Mouse (Mus musculus) adrenal gland, postnatal 36 days (tissue): ENCODE measurements around the gene Lcn12. TPM values are rescaled to one million over a fixed set of nuclear protein-coding genes. Genes with fewer than 3 reads are reported as not detected.
A peak's percentile ranks its signal among the peaks of the same experiment; 100 is the strongest.

Experiments used
- DNase-seq, 2 experiments: peaks; one replicate each; pipeline ENCODE4 v3.0.0; 2021; ENCODE audit warnings: mixed read lengths in 1 of 2
- long read RNA-seq, 2 experiments: library from polyadenylated mRNA; stranded (forward); transcript quantifications; one replicate each; pipeline ENCODE4 v2.0.0; 2021; ENCODE audit warnings: borderline sequencing depth in 2 of 2
- total RNA-seq, 2 experiments: library from RNA; stranded (reverse); gene quantifications; 2 replicates each; pipeline ENCODE4 v1.2.3; 2021

Lcn12 gene
- not detected for total RNA-seq
- long read RNA-seq, experiment 1 = 0 reads
- long read RNA-seq, experiment 2 = 0 reads

GRCm38 (mm10) chr2:25493476-25493961, at the start of gene Lcn12:
TSS of gene Lcn12 (minus strand) at chr2:25493911.
- DNase-seq = no peak

- no peak for DNase-seq
These were observed 48.1 kb upstream of the Lcn12 start for GRCm38 (mm10) chr2:25541644-25542367.

GRCm38 (mm10) chr2:25540541-25540948, 46.8 kb upstream of the Lcn12 start:
- DNase-seq = peak; percentile 43 to 66

- peak; percentile 79 to 81 for DNase-seq
These were observed 42.8 kb upstream of the Lcn12 start for GRCm38 (mm10) chr2:25536531-25536930.

- no peak for DNase-seq
These were observed 41.1 kb upstream of the Lcn12 start for GRCm38 (mm10) chr2:25534866-25535182.

- peak; percentile 95 for DNase-seq
These were observed 40.6 kb upstream of the Lcn12 start for GRCm38 (mm10) chr2:25534178-25534865.

- DNase-seq = no peak
These were observed 40.0 kb upstream of the Lcn12 start for GRCm38 (mm10) chr2:25533707-25534106.

DNA sequence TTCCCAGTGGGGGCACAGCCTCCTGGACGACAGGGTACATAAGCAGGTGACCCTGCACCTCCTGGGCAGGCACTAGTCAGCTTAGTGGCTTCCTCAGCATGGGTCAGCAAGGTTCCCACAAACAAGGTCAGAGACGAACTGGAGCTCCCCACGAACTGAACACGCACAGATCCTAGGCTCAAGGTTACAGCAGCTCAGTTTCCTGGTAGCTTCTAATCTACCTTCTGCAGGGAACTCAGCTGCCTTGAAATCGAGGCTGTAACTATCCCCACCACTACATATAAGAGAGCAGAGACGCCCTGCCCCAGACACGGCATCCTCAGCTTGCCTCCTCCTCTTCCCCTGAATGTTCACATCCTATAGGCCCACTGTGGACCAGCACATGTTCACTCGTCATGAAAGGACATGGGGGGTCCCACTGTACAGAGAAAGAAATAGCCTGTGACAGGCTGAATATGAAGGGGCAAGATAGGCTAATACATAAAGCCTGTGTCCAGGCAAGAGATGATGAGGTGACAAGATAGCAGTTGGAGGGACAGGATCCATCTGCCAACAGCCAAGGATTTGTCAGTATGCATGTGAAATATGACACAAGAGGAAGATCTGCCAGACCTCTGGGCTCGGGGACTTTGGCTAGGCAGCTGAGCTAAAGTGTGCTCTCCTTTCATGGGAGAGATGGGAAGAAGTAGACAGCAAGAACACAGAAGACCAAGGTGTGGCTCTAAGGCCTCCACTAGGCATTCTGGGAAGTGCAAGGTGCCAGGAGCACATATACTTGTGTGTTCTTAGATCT, 33.0 kb upstream of the Lcn12 start:
- peak in 1 of 2 experiments; percentile 43 for DNase-seq

GRCm38 (mm10) chr2:25509912-25510311, 16.2 kb upstream of the Lcn12 start:
- DNase-seq = no peak

DNA sequence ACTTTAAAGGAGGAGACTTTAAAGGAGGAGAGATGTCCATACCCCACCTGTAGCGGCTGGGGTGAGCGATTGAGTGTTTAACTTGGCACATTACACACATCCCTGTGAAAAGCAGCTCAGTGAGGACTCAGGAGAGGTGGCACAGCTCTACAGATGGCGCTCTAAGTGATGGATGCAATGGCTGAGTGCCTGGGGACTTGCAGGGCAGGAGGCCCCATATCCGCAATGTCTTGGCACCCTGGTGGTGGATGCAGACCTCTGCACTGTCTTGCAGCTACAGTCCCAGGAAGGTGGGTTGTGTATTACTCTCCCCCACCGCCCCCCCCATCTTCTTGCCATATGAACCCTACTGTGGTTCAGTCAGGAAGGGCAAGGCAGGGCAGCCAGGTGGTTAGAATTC, 13.3 kb upstream of the Lcn12 start:
- DNase-seq = peak in 1 of 2 experiments; percentile 44

- DNase-seq = no peak
These were observed 12.1 kb upstream of the Lcn12 start for GRCm38 (mm10) chr2:25505860-25506259.

GRCm38 (mm10) chr2:25505000-25505399, 11.3 kb upstream of the Lcn12 start:
- no peak for DNase-seq

GRCm38 (mm10) chr2:25504538-25504937, 10.8 kb upstream of the Lcn12 start:
- DNase-seq = no peak

- no peak for DNase-seq
These were observed 9.0 kb upstream of the Lcn12 start for GRCm38 (mm10) chr2:25502726-25503125.

DNA sequence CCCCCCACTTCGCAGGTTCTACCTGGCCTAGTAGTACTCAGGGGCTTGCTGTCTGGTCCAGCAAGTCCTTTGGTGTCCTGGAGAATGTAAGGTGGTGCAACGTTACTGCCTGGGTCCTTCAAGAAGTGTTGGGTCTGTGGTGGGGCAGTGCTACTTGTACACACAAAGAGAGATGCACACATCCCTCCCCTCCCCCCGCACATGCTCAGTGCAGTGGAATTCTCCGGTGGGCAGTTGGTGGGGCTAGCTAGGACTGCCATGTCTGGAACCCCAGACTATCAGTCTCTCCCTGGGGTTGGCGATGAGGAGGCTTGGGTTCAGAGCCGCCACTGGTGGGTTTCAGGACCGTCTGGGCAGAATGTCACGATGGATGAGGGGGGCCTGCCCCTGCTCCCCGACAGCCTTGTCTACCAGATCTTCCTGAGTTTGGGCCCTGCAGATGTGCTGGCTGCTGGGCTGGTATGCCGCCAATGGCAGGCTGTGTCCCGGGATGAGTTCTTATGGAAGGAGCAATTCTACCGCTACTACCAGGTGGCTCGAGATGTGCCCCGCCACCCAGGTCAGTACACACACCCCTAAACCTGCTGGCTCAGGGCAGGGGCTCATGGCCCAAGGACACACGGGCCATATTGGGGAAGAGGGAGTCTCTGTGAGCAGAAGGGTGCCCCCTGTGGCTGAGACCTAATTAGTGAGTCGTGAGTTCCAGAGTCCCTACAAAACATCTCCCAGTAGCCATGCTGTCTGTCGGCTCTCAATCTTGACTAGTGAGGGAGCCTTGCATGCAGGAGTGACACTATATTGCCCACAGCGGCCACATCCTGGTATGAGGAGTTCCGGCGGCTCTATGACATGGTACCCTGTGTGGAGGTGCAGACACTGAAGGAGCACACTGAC, 8.1 kb upstream of the Lcn12 start, which contains the start of gene C8g:
Gene C8g, minus strand, starts transcription at position 127 of the 894 bp plus-strand sequence.
- no peak for DNase-seq

- DNase-seq = peak; percentile 89
These were observed 7.1 kb upstream of the Lcn12 start, which contains the start of gene Fbxw5 for GRCm38 (mm10) chr2:25500576-25501405. TSS of gene Fbxw5 (plus strand) at chr2:25500750.

- DNase-seq = no peak
These were observed 6.4 kb upstream of the Lcn12 start for GRCm38 (mm10) chr2:25500071-25500575.

GRCm38 (mm10) chr2:25498622-25499478, 5.1 kb upstream of the Lcn12 start:
- DNase-seq = peak in 1 of 2 experiments; percentile 20
